Mouse (Mus musculus) stomach, embryonic 14.5 days (tissue): ENCODE measurements at regions not wholly inside any gene's neighbourhood (a gene's known extent, or its start where the extent isn't known, plus 50 kb on each side); places are given as distances from the start of the nearest gene placed in this dataset.
"Not testable (repeated sequence)": the region's sequence is repeated elsewhere in the genome, so short reads cannot be mapped to it uniquely, and the experiment has no call there.

Experiments
- ATAC-seq: fragments of 200-750 bp; cut with Nextera tagmentation; 2 replicates; pipeline ENCODE4 v1.8.0; 2017; ENCODE audit warnings: low read depth, moderate TSS enrichment; ENCODE audit not compliant: insufficient number of reproducible peaks, insufficient read depth, low FRiP score
- H3K27ac ChIP-seq: fragments of 300-500 bp; sonication (generic); 2 replicates; pipeline ENCODE4 v1.5.1; 2014; ENCODE audit warnings: mild to moderate bottlenecking, low read length, moderate library complexity, mixed read lengths
- H3K27me3 ChIP-seq: fragments of 300-500 bp; sonication (generic); 2 replicates; pipeline ENCODE4 v1.6.1; 2014; ENCODE audit warnings: low read length, control low read depth, mixed read lengths; ENCODE audit not compliant: control insufficient read depth, insufficient read depth
- H3K36me3 ChIP-seq: fragments of 300-500 bp; sonication (generic); 2 replicates; pipeline ENCODE4 v1.6.1; 2014; ENCODE audit warnings: mild to moderate bottlenecking, control low read depth, low read length, moderate library complexity, mixed read lengths; ENCODE audit not compliant: control insufficient read depth, insufficient read depth
- H3K4me1 ChIP-seq: fragments of 300-500 bp; sonication (generic); 2 replicates; pipeline ENCODE4 v1.6.1; 2014; ENCODE audit warnings: low read length, control low read depth, mixed read lengths; ENCODE audit not compliant: control insufficient read depth, insufficient read depth
- H3K4me2 ChIP-seq: fragments of 300-500 bp; sonication (generic); replicated peaks from 2 replicates; pipeline ENCODE4 v1.6.1; 2014; ENCODE audit warnings: low read depth, low read length, control low read depth
- H3K4me3 ChIP-seq: fragments of 300-500 bp; sonication (generic); 2 replicates; pipeline ENCODE4 v1.5.1; 2014; ENCODE audit warnings: low read depth, low read length, control low read depth
- H3K9ac ChIP-seq: fragments of 300-500 bp; sonication (generic); replicated peaks from 2 replicates; pipeline ENCODE4 v1.6.1; 2014; ENCODE audit warnings: low read depth, mild to moderate bottlenecking, control low read depth, low read length, moderate library complexity, mixed read lengths
- H3K9me3 ChIP-seq: fragments of 300-500 bp; sonication (generic); 2 replicates; pipeline ENCODE4 v1.6.1; 2016; ENCODE audit warnings: low read depth, low read length, control low read depth; ENCODE audit not compliant: control insufficient read depth
- WGBS: fragments of 180-500 bp; shearing (Covaris S2); extraction: QIAGEN DNeasy Blood & Tissue Kit; methylation state at CpG from one replicate; pipeline ENCODE4 v1.1.7; 2014; 5-methylcytosine and 5-hydroxymethylcytosine counted together

GRCm38 (mm10) chr11:8773862-8774261 is 109.5 kb upstream of the Tns3 start:
- WGBS = 64% methylated on average over 6 of the region's 6 CpGs
- H3K4me1 ChIP-seq = no peaks in the 10 kb centered on the region
- no peak overlapping the region for H3K27ac ChIP-seq
- H3K9ac ChIP-seq = no peak overlapping the region
- H3K27me3 ChIP-seq = no peaks in the 10 kb centered on the region
- H3K4me2 ChIP-seq = no peak overlapping the region
- no peaks in the 10 kb centered on the region for H3K9me3 ChIP-seq
- H3K36me3 ChIP-seq = no peaks in the 10 kb centered on the region
- no peak for ATAC-seq
- no peak overlapping the region for H3K4me3 ChIP-seq

- no peak overlapping the region for H3K9ac ChIP-seq
- no peak for ATAC-seq
- H3K4me3 ChIP-seq = no peak overlapping the region
- H3K9me3 ChIP-seq = no peaks in the 10 kb centered on the region
- no peaks in the 10 kb centered on the region for H3K36me3 ChIP-seq
- WGBS = 67% methylated on average over 11 of the region's 11 CpGs
- H3K4me2 ChIP-seq = no peak overlapping the region
- no peak overlapping the region for H3K27ac ChIP-seq
- no peaks in the 10 kb centered on the region for H3K27me3 ChIP-seq
- H3K4me1 ChIP-seq = no peaks in the 10 kb centered on the region
Observed at GRCm38 (mm10) chr11:8773260-8773659, 108.9 kb upstream of the Tns3 start.

GRCm38 (mm10) chr11:8772541-8772940 is 108.2 kb upstream of the Tns3 start:
- Histone ChIP-seq H3K4me1 (no peaks in the 10 kb centered on the region), H3K4me3 (no peak overlapping the region), H3K27ac (no peak overlapping the region), H3K27me3 (no peaks in the 10 kb centered on the region), H3K9me3 (no peaks in the 10 kb centered on the region), H3K36me3 (no peaks in the 10 kb centered on the region), H3K4me2 (no peak overlapping the region), H3K9ac (no peak overlapping the region)
- WGBS = 81% methylated on average over 5 of the region's 5 CpGs
- no peak for ATAC-seq

DNA sequence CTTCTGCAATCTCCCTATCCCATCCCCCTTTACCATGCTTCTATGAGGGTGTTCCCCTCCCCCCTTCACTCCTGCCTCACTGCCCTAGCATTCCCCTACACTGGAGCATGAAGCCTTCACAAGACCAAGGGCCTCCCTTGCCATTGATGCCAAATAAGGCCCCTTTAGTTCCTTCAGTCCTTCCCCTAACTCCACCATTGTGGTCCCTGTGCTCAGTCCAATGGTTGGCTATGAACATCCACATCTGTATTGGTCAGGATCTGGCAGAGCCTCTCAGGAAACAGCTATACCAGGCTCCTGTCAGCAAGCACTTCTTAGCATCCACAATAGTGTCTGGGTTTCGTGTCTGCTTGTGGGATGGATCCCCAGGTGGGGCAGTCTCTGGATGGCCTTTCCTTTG is 104.4 kb upstream of the Tns3 start:
- not testable (repeated sequence) for H3K27me3 ChIP-seq, H3K27ac ChIP-seq, H3K9me3 ChIP-seq, H3K4me1 ChIP-seq, ATAC-seq, H3K36me3 ChIP-seq, H3K4me3 ChIP-seq, H3K4me2 ChIP-seq, H3K9ac ChIP-seq
- 82% methylated on average over 1 of the region's 1 CpGs for WGBS

DNA sequence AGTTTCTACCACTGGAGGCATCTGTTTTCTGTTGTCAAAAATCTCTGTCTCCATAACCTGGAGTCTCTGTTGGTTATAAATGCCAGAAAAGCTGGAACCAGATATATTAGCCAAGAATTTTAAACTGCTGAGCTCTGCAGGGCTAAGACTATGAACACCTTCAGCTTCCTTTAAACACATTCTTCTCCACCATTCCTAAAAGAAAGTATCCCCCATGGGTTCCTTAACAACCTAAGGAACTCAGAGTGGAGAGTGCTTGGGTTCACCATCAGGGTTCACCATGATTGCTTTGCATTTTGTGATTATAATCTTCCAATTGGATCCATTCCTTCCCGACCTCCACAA is 101.2 kb upstream of the Tns3 start:
- 83% methylated on average over 1 of the region's 1 CpGs for WGBS
- Histone ChIP-seq H3K27me3 (no peaks in the 10 kb centered on the region), H3K4me3 (no peak overlapping the region), H3K27ac (no peak overlapping the region), H3K4me2 (no peak overlapping the region), H3K9me3 (no peaks in the 10 kb centered on the region), H3K9ac (no peak overlapping the region), H3K4me1 (no peaks in the 10 kb centered on the region), H3K36me3 (no peaks in the 10 kb centered on the region)
- ATAC-seq = no peak

- H3K27me3 ChIP-seq = no peaks in the 10 kb centered on the region
- no peak overlapping the region for H3K4me3 ChIP-seq
- H3K36me3 ChIP-seq = no peaks in the 10 kb centered on the region
- no peaks in the 10 kb centered on the region for H3K4me1 ChIP-seq
- no peak overlapping the region for H3K9ac ChIP-seq
- H3K9me3 ChIP-seq = no peaks in the 10 kb centered on the region
- no peak overlapping the region for H3K27ac ChIP-seq
- whole genome bisulfite sequencing = 76% methylated on average over 2 of the region's 2 CpGs
- no peak for ATAC-seq
- H3K4me2 ChIP-seq = no peak overlapping the region
Observed at GRCm38 (mm10) chr11:8764861-8765540, 100.7 kb upstream of the Tns3 start.

GRCm38 (mm10) chr11:8763448-8763847 is 99.1 kb upstream of the Tns3 start:
- H3K27ac ChIP-seq = no peak overlapping the region
- WGBS = 64% methylated on average over 7 of the region's 7 CpGs

DNA sequence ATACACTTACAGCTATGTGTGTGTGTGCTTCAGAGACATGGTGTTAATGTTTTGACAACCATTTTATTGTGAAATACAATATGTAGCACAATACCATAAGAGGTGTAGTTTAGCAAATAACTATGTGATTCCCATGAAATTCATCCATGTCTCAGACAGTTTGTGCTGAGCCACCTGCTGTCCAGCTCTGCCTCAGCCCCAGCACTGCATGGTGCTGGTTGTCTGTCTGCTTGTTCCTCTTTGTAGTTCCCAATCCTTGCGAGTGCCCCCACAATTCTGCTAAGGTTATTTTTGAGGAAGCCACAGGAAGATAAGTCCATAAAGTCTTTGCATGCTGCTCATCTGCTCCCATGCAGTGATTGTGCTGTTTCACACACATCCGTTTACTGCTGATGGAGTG is 97.8 kb upstream of the Tns3 start:
- Histone ChIP-seq H3K4me3 (no peak overlapping the region), H3K36me3 (no peaks in the 10 kb centered on the region), H3K27me3 (no peaks in the 10 kb centered on the region), H3K9ac (no peak overlapping the region), H3K27ac (no peak overlapping the region), H3K4me1 (no peaks in the 10 kb centered on the region), H3K4me2 (no peak overlapping the region), H3K9me3 (no peaks in the 10 kb centered on the region)
- WGBS = 65% methylated on average over 2 of the region's 2 CpGs
- no peak for ATAC-seq

More at GRCm38 (mm10) chr11:8763448-8763847, 99.1 kb upstream of the Tns3 start:
- Histone ChIP-seq H3K9me3 (no peaks in the 10 kb centered on the region), H3K9ac (no peak overlapping the region), H3K4me1 (no peaks in the 10 kb centered on the region), H3K27me3 (no peaks in the 10 kb centered on the region), H3K36me3 (no peaks in the 10 kb centered on the region), H3K4me3 (no peak overlapping the region), H3K4me2 (no peak overlapping the region)
- no peak for ATAC-seq

DNA sequence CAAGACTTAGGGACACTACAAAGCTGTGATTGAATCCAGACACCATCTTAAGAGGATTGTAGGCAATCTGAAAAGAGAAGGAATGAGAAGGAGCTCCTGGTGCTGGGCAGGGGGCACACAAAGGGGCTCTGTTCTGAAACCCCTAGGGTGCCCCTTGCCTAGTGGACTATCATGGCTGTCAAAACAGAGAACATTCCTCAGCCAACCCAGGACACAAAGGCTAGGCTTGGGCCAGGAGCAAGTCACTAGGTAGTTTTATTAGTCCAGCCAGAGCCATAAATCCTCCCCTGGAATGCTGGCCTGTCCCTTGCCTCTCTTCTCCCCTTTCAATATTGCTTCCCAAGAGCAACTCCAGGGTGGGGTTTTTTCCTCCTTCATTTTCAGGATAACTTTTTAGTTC is 97.3 kb upstream of the Tns3 start:
- no peak overlapping the region for H3K4me2 ChIP-seq
- no peak overlapping the region for H3K4me3 ChIP-seq
- H3K9me3 ChIP-seq = no peaks in the 10 kb centered on the region
- H3K27ac ChIP-seq = no peak overlapping the region
- ATAC-seq = no peak
- H3K4me1 ChIP-seq = no peaks in the 10 kb centered on the region
- no peaks in the 10 kb centered on the region for H3K27me3 ChIP-seq
- H3K9ac ChIP-seq = no peak overlapping the region
- no peaks in the 10 kb centered on the region for H3K36me3 ChIP-seq
